Mouse (Mus musculus) myocyte (in vitro differentiated cells): ENCODE data around the gene Adgrg1.

Experiments
- CEBPB ChIP-seq: IDR thresholded peaks from 2 replicates; pipeline ENCODE4 v1.6.1; 2011; ENCODE audit warnings: mild to moderate bottlenecking, moderate library complexity; ENCODE audit not compliant: poor library complexity, insufficient read depth, severe bottlenecking
- E2F4 ChIP-seq: IDR thresholded peaks from one replicate; pipeline ENCODE4 v1.6.1; 2011; ENCODE audit warnings: mild to moderate bottlenecking, control low read depth, moderate library complexity; ENCODE audit not compliant: insufficient read depth
- MYOD1 ChIP-seq, 3 experiments: IDR thresholded peaks; one replicate each; pipeline ENCODE4 v1.6.1; 2011; ENCODE audit warnings: control low read depth in 2 of 3, low read depth in 2 of 3, mild to moderate bottlenecking in 2 of 3, moderate library complexity in 1 of 3; ENCODE audit not compliant: insufficient read length in 2 of 3, control insufficient read depth in 1 of 3
- MYOG ChIP-seq, 3 experiments: IDR thresholded peaks; one replicate each; pipeline ENCODE4 v1.6.1; 2011; ENCODE audit warnings: control low read depth in 2 of 3, low read depth in 2 of 3, mild to moderate bottlenecking in 2 of 3; ENCODE audit not compliant: insufficient read length in 2 of 3, control insufficient read depth in 1 of 3, insufficient read depth in 1 of 3
- POLR2A ChIP-seq: IDR thresholded peaks from one replicate; pipeline ENCODE4 v1.6.1; 2011; ENCODE audit warnings: low read depth, mild to moderate bottlenecking, control low read depth, moderate library complexity; ENCODE audit not compliant: insufficient read length
- TCF12 ChIP-seq: IDR thresholded peaks from one replicate; pipeline ENCODE4 v1.6.1; 2011; ENCODE audit warnings: mild to moderate bottlenecking, control low read depth; ENCODE audit not compliant: poor library complexity, insufficient read depth, severe bottlenecking
- USF1 ChIP-seq: IDR thresholded peaks from one replicate; pipeline ENCODE4 v1.6.1; 2011; ENCODE audit warnings: low read depth, mild to moderate bottlenecking, control low read depth, moderate library complexity

- TF ChIP-seq POLR2A: no peak
- 0 out of 2 replicates have a peak, but pooled peaks have one; percentile 11 for TF ChIP-seq CEBPB
- no peak for TF ChIP-seq E2F4
- TF ChIP-seq USF1: no peak
- no peak for TF ChIP-seq MYOD1 (IDR thresholded peaks at IDR 0.05; ENCODE audit: control insufficient read depth in 1 of 3, insufficient read length in 2 of 3, low read depth in 2 of 3)
- peak; percentile 8 for TF ChIP-seq TCF12
- TF ChIP-seq MYOG (IDR thresholded peaks at IDR 0.05; ENCODE audit: control insufficient read depth in 1 of 3, insufficient read depth in 1 of 3, insufficient read length in 2 of 3, low read depth in 2 of 3): no peak
Measured at GRCm38 (mm10) chr8:95049636-95050035, 75.1 kb downstream of the Adgrg1 start.
